Mouse (Mus musculus) naive thymus-derived CD4-positive, alpha-beta T cell, adult 2 months (primary cell): ENCODE measurements around the gene Pacsin1.

Source experiments
- DNase-seq: peaks from one replicate; pipeline ENCODE4 v3.0.0-alpha.2; 2011; ENCODE audit warnings: low read depth

The Pacsin1 gene

DNA sequence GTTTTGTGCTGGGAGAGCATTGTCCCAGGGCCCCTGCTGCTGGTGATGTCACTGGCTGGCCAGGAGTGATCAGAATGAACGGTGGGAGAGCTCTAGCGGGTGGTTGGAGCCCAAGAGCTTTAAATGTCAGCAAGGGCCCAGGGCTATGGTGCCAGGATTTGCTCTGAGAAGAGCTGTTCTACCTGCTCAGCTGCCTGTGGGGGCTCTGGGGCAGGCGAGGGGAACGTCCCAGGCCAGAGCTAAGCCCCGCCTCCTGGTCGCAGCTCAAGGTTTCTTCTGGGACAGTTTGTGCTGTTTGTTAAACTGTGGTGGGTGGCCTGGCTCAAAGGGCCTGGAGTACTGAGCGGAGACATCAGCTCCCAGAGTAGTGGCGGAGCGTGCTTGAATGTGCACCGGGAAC is 70.1 kb downstream of the Pacsin1 start:
- DNase-seq: no peak

DNA sequence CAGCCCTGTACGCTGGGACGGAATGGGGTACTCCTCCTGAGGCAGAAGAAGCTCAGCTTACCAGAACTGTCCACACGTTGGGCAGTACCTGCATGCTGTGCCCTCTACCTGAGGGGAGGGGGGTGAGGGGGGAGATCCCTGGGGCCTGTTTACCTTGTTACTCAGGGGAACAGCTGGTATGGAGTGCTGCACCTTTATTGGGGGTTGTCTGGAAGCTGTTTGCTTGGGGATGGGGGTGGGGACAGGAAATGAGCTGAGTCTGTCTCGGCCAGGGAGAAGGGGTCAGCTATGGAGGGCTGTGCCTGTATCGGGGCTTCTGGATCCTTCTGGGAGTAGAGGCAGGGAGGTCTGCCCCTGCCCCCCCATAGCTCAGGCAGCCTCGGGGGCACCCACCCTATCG is 71.2 kb downstream of the Pacsin1 start:
- no peak for DNase-seq

DNA sequence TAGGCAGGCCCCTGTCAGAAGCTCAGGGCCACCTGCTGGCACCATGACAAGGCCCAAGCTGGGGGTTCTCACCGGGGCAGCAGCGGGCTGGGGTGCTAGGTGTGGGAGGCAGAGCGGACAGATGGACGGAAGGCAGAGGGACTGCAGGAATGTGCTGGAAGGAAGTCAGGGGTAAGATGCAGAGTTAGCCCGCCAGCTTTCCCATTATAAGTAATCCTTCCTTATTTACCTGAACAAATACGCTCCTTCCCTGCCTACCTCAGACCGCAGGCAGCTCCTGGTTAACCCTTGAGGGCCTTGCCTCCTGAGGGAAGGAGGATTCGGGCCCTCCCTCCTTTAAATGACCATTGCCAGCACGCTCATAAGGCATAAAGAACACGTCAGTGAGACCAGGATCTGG is 73.5 kb downstream of the Pacsin1 start, which contains the start of gene Spdef:
Spdef (minus strand) TSS at position 186 of the 400 bp plus-strand sequence.
- no peak for DNase-seq

DNA sequence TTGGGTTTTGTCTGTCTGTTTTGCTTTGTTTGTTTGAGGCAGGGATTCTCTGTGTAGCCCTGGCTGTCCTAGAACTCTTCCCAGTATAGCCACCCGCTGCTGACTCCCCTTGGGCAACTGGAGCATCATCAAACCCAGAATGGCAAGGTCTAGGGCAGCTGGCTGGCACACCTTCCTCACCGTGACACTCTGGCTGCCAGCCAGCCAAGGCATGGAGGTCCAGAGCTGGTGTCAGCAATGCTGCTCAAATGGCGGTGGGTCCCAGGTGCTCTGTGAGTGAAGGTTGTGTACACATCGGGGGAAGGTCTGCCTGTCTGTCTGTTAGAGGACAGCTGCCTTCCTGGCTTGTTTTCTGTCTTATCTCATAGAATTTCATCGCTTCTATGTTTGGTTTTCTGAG is 76.8 kb downstream of the Pacsin1 start:
- DNase-seq: no peak

DNA sequence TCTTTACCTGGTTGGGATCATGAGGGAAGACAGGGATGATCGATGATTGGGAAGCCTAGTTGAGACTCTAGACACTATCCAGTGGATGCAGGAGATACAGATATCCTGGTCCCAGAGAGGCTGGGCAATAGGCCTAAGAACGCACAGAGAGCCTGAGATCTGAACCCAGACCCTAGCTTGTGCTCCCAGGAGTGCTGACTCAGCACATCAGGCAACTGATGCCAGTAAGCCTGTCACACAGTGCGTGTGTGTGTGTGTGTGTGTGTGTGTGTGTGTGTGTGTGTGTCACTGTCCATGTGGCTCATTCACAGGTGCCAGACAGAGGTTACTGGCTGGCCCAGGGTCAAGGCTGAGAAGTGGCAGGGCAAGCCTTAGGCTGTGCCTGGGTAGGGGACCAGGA is 77.4 kb downstream of the Pacsin1 start:
- DNase-seq: no peak

DNA sequence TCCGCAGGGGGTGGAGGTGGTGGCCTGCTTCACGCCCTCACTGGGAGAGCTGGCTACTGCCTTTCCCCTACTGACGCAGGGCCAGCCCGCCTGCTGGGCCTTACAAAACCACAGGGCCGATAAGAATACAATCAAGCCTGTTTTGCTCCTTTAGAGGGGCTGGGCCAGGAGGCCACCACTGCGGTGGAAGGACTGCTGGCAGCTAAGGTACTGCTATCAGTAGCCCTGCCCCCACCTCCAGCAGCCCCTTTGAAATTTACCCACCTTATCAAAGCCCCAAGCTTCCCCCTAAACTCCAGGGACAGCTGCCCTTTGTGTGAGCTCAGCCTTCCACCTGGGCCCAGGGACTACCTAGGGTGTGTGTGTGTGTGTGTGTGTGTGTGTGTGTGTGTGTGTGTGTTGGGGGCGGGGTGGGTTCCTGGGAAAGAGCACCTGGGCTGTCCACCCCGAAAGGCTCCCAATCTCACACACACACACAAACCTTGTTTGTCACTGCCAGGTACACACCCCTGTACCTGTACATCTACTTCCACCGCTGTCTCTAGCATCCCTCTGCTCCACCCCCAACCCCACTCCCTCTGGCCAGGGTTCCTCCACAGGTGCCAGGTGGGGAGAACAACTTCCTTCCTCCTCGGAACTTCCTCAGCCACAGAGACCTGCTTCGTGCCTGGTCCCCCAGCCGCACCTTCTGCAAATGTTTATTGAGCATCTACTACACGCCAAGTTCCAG is 79.2 kb downstream of the Pacsin1 start:
- DNase-seq: no peak

DNA sequence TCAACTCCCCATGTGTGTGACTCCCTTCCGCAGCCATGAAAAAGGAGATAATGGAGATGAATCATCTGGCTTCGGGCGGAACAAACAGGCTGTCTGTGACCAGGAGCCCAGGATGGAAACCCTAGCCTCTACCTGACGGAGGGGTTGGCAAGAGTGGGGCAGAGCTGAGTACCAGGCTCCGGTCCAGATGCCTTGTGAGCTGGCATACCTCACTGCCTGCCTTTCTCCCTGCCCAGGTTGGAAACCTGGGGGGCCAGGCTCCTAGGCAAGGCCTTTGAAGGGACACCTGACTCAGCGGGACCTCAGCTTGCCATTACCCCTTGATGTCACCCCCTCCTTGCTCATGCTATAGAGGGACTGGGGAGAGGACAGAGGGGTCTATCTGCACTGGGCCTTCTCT is 85.7 kb downstream of the Pacsin1 start:
- no peak for DNase-seq

DNA sequence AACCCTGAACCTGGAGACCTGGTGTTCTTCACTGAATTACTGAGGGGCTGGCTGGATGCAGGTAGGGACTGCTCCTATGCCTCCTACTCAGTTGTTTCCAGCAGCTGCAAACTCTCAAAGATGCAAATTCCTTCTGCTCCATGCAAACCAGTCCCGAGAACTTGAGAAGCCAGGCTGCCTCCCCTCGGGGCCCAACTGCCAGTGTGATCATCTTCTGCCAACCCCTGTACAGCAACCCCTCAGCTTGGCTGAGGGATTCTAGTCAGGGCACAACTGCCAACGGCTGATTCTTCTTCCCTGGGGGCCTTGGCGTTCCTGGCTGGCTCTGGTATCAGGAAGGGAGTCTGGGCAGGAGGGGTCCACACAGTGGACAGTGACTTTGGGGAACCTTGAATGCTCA is 91.1 kb downstream of the Pacsin1 start:
- no peak for DNase-seq

DNA sequence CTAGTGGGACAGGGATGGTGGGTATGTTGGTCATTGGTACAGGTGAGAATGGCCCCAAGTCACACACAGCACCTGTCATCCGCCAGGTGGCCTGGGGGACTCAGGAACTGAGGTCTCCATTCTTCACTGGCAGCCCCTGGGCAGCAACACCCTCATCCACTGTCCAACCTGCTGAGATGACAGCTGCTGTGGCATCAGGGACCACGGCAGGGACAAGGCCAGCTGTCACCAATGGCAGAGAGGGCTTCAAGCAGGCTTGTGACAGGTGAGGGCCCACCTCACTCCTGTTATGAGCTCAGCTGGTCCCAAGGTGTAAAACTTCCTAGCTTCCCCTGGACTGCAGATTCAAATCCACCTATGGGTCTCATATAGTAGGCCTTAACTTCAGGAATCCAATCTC is 92.8 kb downstream of the Pacsin1 start:
- no peak for DNase-seq

DNA sequence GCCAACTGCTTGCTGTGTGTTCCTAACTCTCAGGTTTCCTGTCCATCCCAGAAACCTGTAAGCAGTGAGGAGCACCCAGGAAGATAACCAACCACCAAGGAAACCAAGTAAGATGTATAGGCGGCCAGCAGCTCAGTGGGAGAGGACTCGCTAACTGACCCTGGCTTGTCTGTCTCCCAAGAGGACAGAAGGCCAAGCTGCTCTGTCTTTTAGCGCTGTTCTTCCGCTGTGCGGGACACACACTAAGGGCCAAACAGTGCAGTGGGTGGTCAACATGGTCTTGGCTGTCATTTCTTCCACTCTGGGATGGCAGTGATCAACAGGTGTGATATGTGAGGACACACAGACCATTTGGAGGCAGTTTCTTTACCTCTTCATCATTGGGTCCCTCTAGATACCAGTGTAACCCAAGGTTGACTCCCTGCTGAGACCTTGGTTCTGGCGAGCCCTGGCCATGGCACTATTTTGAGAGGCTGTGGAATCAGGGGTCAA is 95.2 kb downstream of the Pacsin1 start:
- DNase-seq: no peak

DNA sequence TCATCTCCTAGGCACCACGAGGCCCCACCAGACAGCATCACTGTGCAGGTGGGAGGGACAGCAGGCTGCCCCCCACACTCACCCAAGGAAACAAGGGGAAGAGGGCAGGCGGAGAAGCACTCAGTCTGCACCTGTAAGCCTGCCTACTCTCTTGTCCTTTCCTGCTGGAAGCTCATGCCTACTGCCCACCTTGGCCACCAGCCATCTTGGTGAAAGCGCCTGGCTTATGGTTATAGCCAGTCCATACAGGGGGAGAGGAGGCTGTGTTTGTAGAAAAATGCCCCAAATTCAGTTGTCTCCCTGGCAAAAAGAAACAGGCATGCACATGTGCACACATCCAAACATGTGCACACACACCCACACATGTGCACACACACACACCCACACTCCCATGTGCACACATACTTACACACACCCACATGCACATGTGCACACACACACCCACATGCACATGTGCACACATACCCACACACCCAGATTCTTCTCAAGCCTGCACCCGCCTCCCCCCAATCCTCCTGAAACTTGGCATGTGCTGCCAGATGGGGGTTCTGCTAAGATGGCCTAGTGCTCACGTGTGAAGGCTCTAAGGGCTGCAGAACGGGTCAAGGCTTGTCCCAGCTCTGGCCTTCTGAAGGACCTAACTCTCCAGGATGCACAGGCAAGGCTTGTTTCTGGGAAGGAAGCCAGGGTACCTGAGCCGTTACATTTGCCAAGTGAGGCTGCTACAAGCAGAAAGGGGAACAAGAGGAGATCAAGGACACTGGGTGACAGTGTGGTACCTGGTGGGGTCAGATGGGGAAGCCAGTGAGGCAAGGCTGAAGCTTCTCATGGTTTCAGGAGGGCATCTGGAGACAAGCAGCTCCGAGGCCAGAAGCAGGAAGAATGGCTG is 96.2 kb downstream of the Pacsin1 start:
- no peak for DNase-seq

DNA sequence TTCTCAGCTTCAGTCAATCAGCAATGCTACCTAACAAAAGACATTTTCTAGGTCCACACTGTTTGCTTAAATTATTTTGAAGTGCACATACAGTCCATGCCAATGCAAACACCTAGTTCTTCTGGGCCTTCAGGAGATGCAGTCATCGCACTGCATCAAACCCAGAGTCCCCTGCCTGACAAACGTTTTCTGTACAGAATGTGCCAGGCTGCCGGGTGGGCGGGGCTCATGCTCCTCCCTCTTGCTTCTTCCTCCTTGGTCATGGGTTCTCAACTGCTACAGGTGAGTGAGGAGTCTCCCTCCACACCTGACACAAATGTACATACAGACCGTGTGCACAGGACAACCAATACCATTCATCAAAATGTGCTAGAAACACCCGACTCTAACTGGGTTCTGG is 104.9 kb downstream of the Pacsin1 start:
- DNase-seq: no peak
